Mouse (Mus musculus): Measurements from ENCODE around the gene Smim1. TPM values are rescaled to one million over a fixed set of nuclear protein-coding genes. Genes with fewer than 3 reads are reported as not detected.

The Smim1 gene
- polyA plus RNA-seq, 1 experiment from 2014 or later = 35.4 TPM

DNA sequence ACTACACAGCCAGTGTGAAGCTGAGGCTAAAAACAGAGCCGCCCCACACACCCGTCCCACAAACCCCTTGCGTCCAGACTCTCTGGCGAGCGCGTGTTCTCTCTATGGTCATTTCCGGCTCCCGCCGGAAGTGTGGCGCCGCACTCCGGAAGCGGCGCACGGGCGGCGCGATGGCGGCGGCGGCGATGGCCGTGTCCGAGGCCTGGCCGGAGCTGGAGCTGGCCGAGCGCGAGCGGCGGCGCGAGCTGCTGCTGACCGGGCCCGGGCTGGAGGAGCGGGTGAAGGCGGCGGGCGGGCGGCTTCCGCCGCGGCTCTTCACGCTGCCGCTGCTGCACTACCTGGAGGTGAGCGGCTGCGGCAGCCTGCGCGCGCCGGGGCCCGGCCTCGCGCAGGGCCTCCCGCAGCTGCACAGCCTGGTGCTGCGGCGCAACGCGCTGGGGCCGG lies 14.4 kb downstream of the Smim1 start, which contains the start of gene Lrrc47:
TSS of gene Lrrc47 (plus strand) at position 86 of the 444 bp plus-strand sequence.
- 1% methylated on average over 59 of the region's 59 CpGs for WGBS
- Histone ChIP-seq H3K4me2 (replicated peaks; ENCODE audit: low read depth, low read length) (peak within 1 kb of the TSS; percentile 93), H3K27me3 (ENCODE audit: control insufficient read depth, insufficient read depth, low read length) (no peaks in the 10 kb centered on the region), H3K4me1 (ENCODE audit: control insufficient read depth, insufficient read depth, low read length) (peaks cover 12% of the 10 kb centered on the region), H3K9ac (ENCODE audit: low read depth, low read length) (peak within 1 kb of the TSS; percentile 90), H3K36me3 (ENCODE audit: control insufficient read depth, insufficient read depth, low read length) (peaks cover 27% of the 10 kb centered on the region), H3K4me3 (ENCODE audit: low read length) (peak within 1 kb of the TSS; percentile 89), H3K27ac (ENCODE audit: low read depth, low read length) (no peak within 1 kb of the TSS; the same call in 1 of the 2 replicates), H3K9me3 (ENCODE audit: control insufficient read depth, low read length) (no peaks in the 10 kb centered on the region)
- ATAC-seq (ENCODE audit: low FRiP score, low TSS enrichment) = peak; percentile 95

DNA sequence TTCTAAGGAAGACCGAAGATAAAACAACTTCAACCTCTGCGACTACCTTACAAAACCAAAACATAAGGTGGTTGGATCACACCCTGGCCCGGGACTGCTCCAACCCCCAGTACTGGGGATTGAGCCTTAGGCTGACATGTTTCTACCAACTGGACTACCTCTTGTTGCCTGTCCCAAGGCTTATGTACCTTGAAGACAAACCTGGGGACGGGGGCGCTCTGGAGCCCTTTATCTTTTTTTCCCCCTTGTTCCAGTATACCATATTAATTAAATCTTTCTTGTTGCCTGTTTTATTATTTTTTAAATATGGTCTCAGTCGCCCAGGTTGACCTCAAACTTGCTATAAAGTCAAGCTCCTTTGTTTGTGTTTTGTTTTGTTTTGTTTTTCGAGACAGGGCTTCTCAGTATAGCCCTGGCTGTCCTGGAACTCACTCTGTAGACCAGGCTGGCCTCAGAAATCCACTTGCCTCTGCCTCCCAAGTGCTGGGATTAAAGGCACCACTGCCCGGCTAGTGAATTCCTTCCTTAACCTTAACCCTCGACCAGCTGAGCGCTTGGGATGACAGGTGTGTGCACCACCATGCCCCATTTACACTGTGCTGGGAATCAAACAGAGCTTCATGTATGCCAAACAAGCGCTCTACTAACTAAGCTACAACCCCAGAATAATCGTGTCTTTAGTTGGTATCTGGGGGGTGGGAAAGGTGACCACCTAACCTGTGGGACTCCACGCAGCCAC lies 15.0 kb downstream of the Smim1 start:
- Histone ChIP-seq H3K36me3 (ENCODE audit: control insufficient read depth, insufficient read depth, low read length) (peaks cover 26% of the 10 kb centered on the region), H3K4me1 (ENCODE audit: control insufficient read depth, insufficient read depth, low read length) (peaks cover 12% of the 10 kb centered on the region), H3K9me3 (ENCODE audit: control insufficient read depth, low read length) (no peaks in the 10 kb centered on the region), H3K4me2 (replicated peaks; ENCODE audit: low read depth, low read length) (peak overlapping the region; percentile 93), H3K27me3 (ENCODE audit: control insufficient read depth, insufficient read depth, low read length) (no peaks in the 10 kb centered on the region), H3K27ac (ENCODE audit: low read depth, low read length) (no peak overlapping the region), H3K9ac (ENCODE audit: low read depth, low read length) (peak overlapping the region; percentile 90), H3K4me3 (ENCODE audit: low read length) (peak overlapping the region; percentile 89)
- 30% methylated on average over 13 of the region's 13 CpGs for WGBS
- peak; percentile 54 for ATAC-seq (ENCODE audit: low FRiP score, low TSS enrichment)

- no peaks in the 10 kb centered on the region for H3K9me3 ChIP-seq (ENCODE audit: control insufficient read depth, low read length)
- no peak overlapping the region for H3K4me3 ChIP-seq (ENCODE audit: low read length)
- H3K36me3 ChIP-seq (ENCODE audit: control insufficient read depth, insufficient read depth, low read length) = peaks cover 30% of the 10 kb centered on the region
- ATAC-seq (ENCODE audit: low FRiP score, low TSS enrichment) = no peak
- no peak overlapping the region for H3K4me2 ChIP-seq (replicated peaks; ENCODE audit: low read depth, low read length)
- H3K4me1 ChIP-seq (ENCODE audit: control insufficient read depth, insufficient read depth, low read length) = peaks cover 4% of the 10 kb centered on the region
- no peak overlapping the region for H3K9ac ChIP-seq (ENCODE audit: low read depth, low read length)
- H3K27ac ChIP-seq (ENCODE audit: low read depth, low read length) = no peak overlapping the region
- H3K27me3 ChIP-seq (ENCODE audit: control insufficient read depth, insufficient read depth, low read length) = no peaks in the 10 kb centered on the region
- WGBS = 80% methylated on average over 4 of the region's 4 CpGs
Observed at GRCm38 (mm10) chr4:154007759-154008158, 18.3 kb downstream of the Smim1 start.

DNA sequence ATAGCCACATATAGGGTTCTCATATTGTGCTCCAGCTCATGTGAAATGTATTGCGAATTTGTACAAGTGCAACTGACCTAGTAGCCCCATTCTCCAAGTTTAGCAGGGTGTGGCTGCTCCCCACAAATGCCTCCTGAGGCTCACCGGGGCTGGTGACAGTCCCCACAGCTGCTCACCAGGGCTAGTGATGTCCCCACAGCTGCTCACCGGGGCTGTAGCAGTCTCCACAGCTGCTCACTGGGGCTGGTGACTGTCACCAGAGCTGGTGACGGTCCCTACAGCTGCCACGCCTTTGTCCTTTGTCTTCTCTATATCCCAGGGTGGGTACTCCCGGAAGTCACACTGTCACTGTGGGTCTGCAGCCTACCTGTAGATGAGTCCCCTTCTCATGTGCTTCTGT lies 19.8 kb downstream of the Smim1 start:
- H3K27ac ChIP-seq (ENCODE audit: low read depth, low read length) = no peak overlapping the region
- no peaks in the 10 kb centered on the region for H3K4me1 ChIP-seq (ENCODE audit: control insufficient read depth, insufficient read depth, low read length)
- 93% methylated on average over 6 of the region's 6 CpGs for WGBS
- peaks cover 37% of the 10 kb centered on the region for H3K36me3 ChIP-seq (ENCODE audit: control insufficient read depth, insufficient read depth, low read length)
- ATAC-seq (ENCODE audit: low FRiP score, low TSS enrichment) = no peak
- no peaks in the 10 kb centered on the region for H3K9me3 ChIP-seq (ENCODE audit: control insufficient read depth, low read length)
- H3K9ac ChIP-seq (ENCODE audit: low read depth, low read length) = no peak overlapping the region
- H3K4me3 ChIP-seq (ENCODE audit: low read length) = no peak overlapping the region
- no peak overlapping the region for H3K4me2 ChIP-seq (replicated peaks; ENCODE audit: low read depth, low read length)
- no peaks in the 10 kb centered on the region for H3K27me3 ChIP-seq (ENCODE audit: control insufficient read depth, insufficient read depth, low read length)

DNA sequence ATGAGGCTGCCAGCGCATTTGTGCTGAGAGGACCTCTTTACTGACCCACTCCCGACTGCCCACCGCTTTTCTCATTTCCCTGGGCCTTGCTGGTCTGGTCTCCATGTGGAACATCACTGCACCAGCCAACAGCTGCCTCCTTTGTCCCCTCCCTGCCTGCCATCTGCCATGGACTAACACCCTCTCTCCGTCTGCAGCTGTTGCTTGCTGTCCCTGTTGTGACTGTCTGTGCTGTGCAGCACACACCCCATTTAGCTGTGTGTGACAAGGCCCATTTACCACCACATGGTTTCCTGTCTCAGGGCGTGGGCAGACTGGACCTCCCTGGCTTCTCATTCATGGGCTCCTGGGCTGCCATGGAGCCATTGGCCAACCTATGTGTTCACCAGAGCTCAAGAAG lies 20.5 kb downstream of the Smim1 start:
- Histone ChIP-seq H3K9ac (ENCODE audit: low read depth, low read length) (no peak overlapping the region), H3K36me3 (ENCODE audit: control insufficient read depth, insufficient read depth, low read length) (peaks cover 37% of the 10 kb centered on the region)
- WGBS = 92% methylated on average over 5 of the region's 5 CpGs

DNA sequence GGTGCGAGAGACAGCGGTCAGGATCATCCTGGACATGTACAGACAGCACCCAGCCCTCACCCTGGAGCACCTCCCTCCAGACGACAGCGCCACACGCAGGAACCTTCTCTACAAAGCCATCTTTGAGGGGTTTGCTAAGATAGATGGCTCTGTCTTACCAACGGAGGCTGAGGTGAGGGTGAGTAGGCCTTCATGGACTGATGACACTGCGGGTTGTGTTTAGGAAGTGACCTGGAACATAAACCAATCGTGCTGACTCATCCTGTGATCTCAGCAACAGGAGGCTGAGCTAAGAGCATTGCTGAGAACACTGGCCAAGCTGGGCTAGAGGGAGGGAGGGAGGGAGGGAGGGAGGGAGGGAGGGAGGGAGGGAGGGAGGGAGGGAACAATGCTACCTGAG lies 32.5 kb downstream of the Smim1 start:
- 88% methylated on average over 8 of the region's 8 CpGs for WGBS
- Histone ChIP-seq H3K4me1 (ENCODE audit: control insufficient read depth, insufficient read depth, low read length) (no peaks in the 10 kb centered on the region), H3K4me2 (replicated peaks; ENCODE audit: low read depth, low read length) (no peak overlapping the region), H3K9ac (ENCODE audit: low read depth, low read length) (no peak overlapping the region), H3K4me3 (ENCODE audit: low read length) (no peak overlapping the region), H3K36me3 (ENCODE audit: control insufficient read depth, insufficient read depth, low read length) (peaks cover 82% of the 10 kb centered on the region), H3K27ac (ENCODE audit: low read depth, low read length) (no peak overlapping the region), H3K27me3 (ENCODE audit: control insufficient read depth, insufficient read depth, low read length) (no peaks in the 10 kb centered on the region), H3K9me3 (ENCODE audit: control insufficient read depth, low read length) (no peaks in the 10 kb centered on the region)
- no peak for ATAC-seq (ENCODE audit: low FRiP score, low TSS enrichment)

More for the DNA sequence above, 20.5 kb downstream of the Smim1 start:
- no peaks in the 10 kb centered on the region for H3K4me1 ChIP-seq (ENCODE audit: control insufficient read depth, insufficient read depth, low read length)
- no peak for ATAC-seq (ENCODE audit: low FRiP score, low TSS enrichment)
- H3K4me2 ChIP-seq (replicated peaks; ENCODE audit: low read depth, low read length) = no peak overlapping the region
- H3K27ac ChIP-seq (ENCODE audit: low read depth, low read length) = no peak overlapping the region
- no peak overlapping the region for H3K4me3 ChIP-seq (ENCODE audit: low read length)
- H3K9me3 ChIP-seq (ENCODE audit: control insufficient read depth, low read length) = no peaks in the 10 kb centered on the region
- no peaks in the 10 kb centered on the region for H3K27me3 ChIP-seq (ENCODE audit: control insufficient read depth, insufficient read depth, low read length)

DNA sequence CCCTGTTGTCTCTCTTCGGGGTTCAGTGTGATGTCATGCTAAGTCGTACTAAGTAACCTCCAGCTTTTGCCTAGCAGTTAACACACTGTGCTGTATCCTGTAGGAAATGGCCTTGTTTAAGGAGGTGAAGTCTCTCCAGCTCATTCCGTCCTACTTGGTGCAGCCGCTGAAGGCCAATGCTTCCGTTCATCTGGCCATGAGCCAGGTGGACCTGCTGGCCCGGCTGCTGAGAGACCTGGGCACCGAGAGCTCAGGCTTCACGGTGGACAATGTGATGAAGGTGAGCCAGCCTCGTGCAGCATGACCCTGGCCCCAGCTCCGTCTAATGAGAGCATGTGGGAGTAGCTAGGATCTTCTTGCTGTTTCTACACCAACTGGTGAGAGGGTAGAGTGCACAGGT lies 33.3 kb downstream of the Smim1 start:
- no peak for ATAC-seq (ENCODE audit: low FRiP score, low TSS enrichment)
- H3K4me2 ChIP-seq (replicated peaks; ENCODE audit: low read depth, low read length) = no peak overlapping the region
- 87% methylated on average over 10 of the region's 10 CpGs for WGBS
- no peak overlapping the region for H3K4me3 ChIP-seq (ENCODE audit: low read length)
- no peak overlapping the region for H3K27ac ChIP-seq (ENCODE audit: low read depth, low read length)
- no peaks in the 10 kb centered on the region for H3K27me3 ChIP-seq (ENCODE audit: control insufficient read depth, insufficient read depth, low read length)
- peaks cover 82% of the 10 kb centered on the region for H3K36me3 ChIP-seq (ENCODE audit: control insufficient read depth, insufficient read depth, low read length)
- no peaks in the 10 kb centered on the region for H3K9me3 ChIP-seq (ENCODE audit: control insufficient read depth, low read length)
- H3K9ac ChIP-seq (ENCODE audit: low read depth, low read length) = no peak overlapping the region
- H3K4me1 ChIP-seq (ENCODE audit: control insufficient read depth, insufficient read depth, low read length) = no peaks in the 10 kb centered on the region

DNA sequence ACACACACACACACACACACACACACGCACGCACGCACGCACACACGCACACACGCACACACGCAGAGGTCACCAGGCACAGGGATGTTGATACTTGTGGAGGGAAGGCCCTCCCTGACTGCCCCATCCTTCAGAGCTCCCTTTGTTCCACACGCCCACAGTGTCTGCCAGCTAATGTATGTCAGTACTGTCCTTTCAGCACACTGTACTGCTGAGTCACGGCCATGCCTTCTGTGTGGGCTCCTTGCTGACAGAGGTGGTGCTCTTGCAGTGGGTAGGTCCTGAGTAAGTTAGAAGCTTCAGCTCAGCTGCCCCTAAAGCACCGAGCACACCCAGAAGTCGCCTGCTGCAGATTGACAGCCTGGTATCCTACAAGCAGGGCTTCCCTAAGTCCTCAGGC lies 45.6 kb downstream of the Smim1 start:
- Histone ChIP-seq H3K9ac (ENCODE audit: low read depth, low read length) (no peak overlapping the region), H3K9me3 (ENCODE audit: control insufficient read depth, low read length) (no peaks in the 10 kb centered on the region), H3K4me2 (replicated peaks; ENCODE audit: low read depth, low read length) (no peak overlapping the region), H3K27me3 (ENCODE audit: control insufficient read depth, insufficient read depth, low read length) (no peaks in the 10 kb centered on the region), H3K36me3 (ENCODE audit: control insufficient read depth, insufficient read depth, low read length) (peaks cover 60% of the 10 kb centered on the region), H3K4me1 (ENCODE audit: control insufficient read depth, insufficient read depth, low read length) (peaks cover 9% of the 10 kb centered on the region; the same call in 1 of the 2 replicates), H3K27ac (ENCODE audit: low read depth, low read length) (no peak overlapping the region), H3K4me3 (ENCODE audit: low read length) (no peak overlapping the region)
- WGBS = 92% methylated on average over 11 of the region's 11 CpGs
- no peak for ATAC-seq (ENCODE audit: low FRiP score, low TSS enrichment)

DNA sequence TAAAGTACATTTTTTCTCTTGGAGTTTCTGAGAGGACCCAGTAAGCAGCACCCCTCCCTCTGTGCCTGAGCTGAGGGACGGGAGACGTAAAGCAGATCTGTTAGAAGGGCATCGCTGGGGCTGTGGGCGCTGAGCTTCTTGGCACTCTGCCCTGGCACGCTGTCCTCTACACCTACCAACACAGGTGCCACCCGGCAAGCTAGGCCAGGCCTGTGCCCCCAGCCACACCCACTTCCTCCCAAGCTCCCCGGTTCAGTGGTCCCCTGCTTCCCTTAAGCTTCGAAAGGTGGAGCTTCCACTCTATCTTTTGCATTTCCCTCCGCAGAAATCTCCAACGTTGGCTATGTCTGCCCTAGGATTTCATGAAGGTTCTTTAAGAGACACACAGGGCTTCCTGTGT lies 46.8 kb downstream of the Smim1 start:
- Histone ChIP-seq H3K4me3 (ENCODE audit: low read length) (no peak overlapping the region), H3K9ac (ENCODE audit: low read depth, low read length) (no peak overlapping the region), H3K36me3 (ENCODE audit: control insufficient read depth, insufficient read depth, low read length) (peaks cover 48% of the 10 kb centered on the region), H3K27ac (ENCODE audit: low read depth, low read length) (no peak overlapping the region), H3K4me1 (ENCODE audit: control insufficient read depth, insufficient read depth, low read length) (peaks cover 9% of the 10 kb centered on the region; the same call in 1 of the 2 replicates), H3K9me3 (ENCODE audit: control insufficient read depth, low read length) (no peaks in the 10 kb centered on the region), H3K27me3 (ENCODE audit: control insufficient read depth, insufficient read depth, low read length) (no peaks in the 10 kb centered on the region), H3K4me2 (replicated peaks; ENCODE audit: low read depth, low read length) (no peak overlapping the region)
- ATAC-seq (ENCODE audit: low FRiP score, low TSS enrichment) = no peak
- 90% methylated on average over 10 of the region's 10 CpGs for WGBS
